Mouse (Mus musculus) urinary bladder, postnatal 0 days (tissue): ENCODE results near the gene Manba. TPM values are rescaled to one million over a fixed set of nuclear protein-coding genes. Genes with fewer than 3 reads are reported as not detected.

Experiments used
- polyA plus RNA-seq: library from polyadenylated mRNA; unstranded; fragments of >200 nt; fragmentation: Nextera tagmentation; extraction: Ambion mirVana; gene quantifications from 2 replicates; pipeline ENCODE4 v1.2.1, GENCODE M21; 2015

The Manba gene
- polyA plus RNA-seq: 9.1 and 9.3 TPM in 2 replicates

GRCm38 (mm10) chr3:135485128-135485899 is at the start of gene Manba:
Manba (plus strand) TSS chr3:135485611.

GRCm38 (mm10) chr3:135437758-135438495 is 47.5 kb upstream of the Manba start, which contains the start of gene Ube2d3:
Ube2d3 (plus strand) TSS chr3:135438149.

Other genes with a start within 250 kb of the Manba start
- 3.5 and 5.7 TPM in 2 replicates for gene Bdh2, start 204.4 kb upstream of the Manba start, polyA plus RNA-seq
- gene Slc9b2, start 177.9 kb upstream of the Manba start, polyA plus RNA-seq: 0.25 and 0.43 TPM in 2 replicates
- 0.11 and 0.34 TPM in 2 replicates for gene Slc9b1, start 137.6 kb upstream of the Manba start, polyA plus RNA-seq
- gene Cisd2, start 61.7 kb upstream of the Manba start, polyA plus RNA-seq: 27.2 and 31.5 TPM in 2 replicates
- 371 and 425 TPM in 2 replicates for gene Ube2d3, start 47.5 kb upstream of the Manba start, polyA plus RNA-seq
- gene Nfkb1, start 205.9 kb downstream of the Manba start, polyA plus RNA-seq: 9.1 and 10.8 TPM in 2 replicates